Mouse (Mus musculus) heart, embryonic 14.5 days (tissue): ENCODE data around the gene Cttnbp2nl. TPM values are rescaled to one million over a fixed set of nuclear protein-coding genes. Genes with fewer than 3 reads are reported as not detected.

Experiments used
- ATAC-seq: fragments of 200-750 bp; cut with Nextera tagmentation; 2 replicates; pipeline ENCODE4 v1.8.0; 2017; ENCODE audit warnings: low read depth, moderate TSS enrichment; ENCODE audit not compliant: insufficient number of reproducible peaks, insufficient read depth, low FRiP score
- H3K27ac ChIP-seq, 2 experiments: fragments of 200-500 bp in 1 of 2; fragments of 300-500 bp in 1 of 2; sonication (generic) in 1 of 2; replicated peaks in 1 of 2; 2 replicates each; pipeline ENCODE4 v1.5.1; 2012 to 2014; ENCODE audit warnings: low read depth in 2 of 2, low read length in 2 of 2, control low read depth in 1 of 2, mild to moderate bottlenecking in 1 of 2, mixed read lengths in 1 of 2; ENCODE audit not compliant: control insufficient read depth in 1 of 2, insufficient read depth in 1 of 2
- H3K27me3 ChIP-seq: fragments of 300-500 bp; sonication (generic); 2 replicates; pipeline ENCODE4 v1.6.1; 2014; ENCODE audit warnings: mild to moderate bottlenecking, low read length, control low read depth; ENCODE audit not compliant: control insufficient read depth, insufficient read depth
- H3K36me3 ChIP-seq: fragments of 300-500 bp; sonication (generic); 2 replicates; pipeline ENCODE4 v1.6.1; 2014; ENCODE audit warnings: mild to moderate bottlenecking, control low read depth, low read length, mixed read lengths; ENCODE audit not compliant: control insufficient read depth, insufficient read depth
- H3K4me1 ChIP-seq, 2 experiments: fragments of 200-500 bp in 1 of 2; fragments of 300-500 bp in 1 of 2; sonication (generic) in 1 of 2; 2 replicates each; pipeline ENCODE4 v1.6.1; 2012 to 2014; ENCODE audit warnings: low read length in 2 of 2, control low read depth in 1 of 2, mixed read lengths in 1 of 2; ENCODE audit not compliant: control insufficient read depth in 2 of 2, insufficient read depth in 2 of 2
- H3K4me2 ChIP-seq: fragments of 300-500 bp; sonication (generic); 2 replicates; pipeline ENCODE4 v1.6.1; 2014; ENCODE audit warnings: mild to moderate bottlenecking, low read length
- H3K4me3 ChIP-seq, 2 experiments: fragments of 200-500 bp in 1 of 2; fragments of 300-500 bp in 1 of 2; sonication (generic) in 1 of 2; 2 replicates each; pipeline ENCODE4 v1.5.1; 2012 to 2014; ENCODE audit warnings: low read length in 2 of 2, mild to moderate bottlenecking in 2 of 2, control low read depth in 1 of 2, low read depth in 1 of 2, moderate library complexity in 1 of 2; ENCODE audit not compliant: control insufficient read depth in 1 of 2, insufficient read depth in 1 of 2
- H3K9ac ChIP-seq: fragments of 300-500 bp; sonication (generic); 2 replicates; pipeline ENCODE4 v1.6.1; 2014; ENCODE audit warnings: mild to moderate bottlenecking, low read length
- H3K9me3 ChIP-seq: fragments of 300-500 bp; sonication (generic); 2 replicates; pipeline ENCODE4 v1.6.1; 2016; ENCODE audit warnings: low read length, control low read depth; ENCODE audit not compliant: control insufficient read depth
- WGBS: fragments of 180-500 bp; shearing (Covaris S2); extraction: QIAGEN DNeasy Blood & Tissue Kit; methylation state at CpG from one replicate; pipeline ENCODE4 v1.1.7; 2014; 5-methylcytosine and 5-hydroxymethylcytosine counted together
- polyA plus RNA-seq: library from polyadenylated mRNA; unstranded; fragments of >200 nt; fragmentation: Nextera tagmentation; extraction: Ambion mirVana; gene quantifications from 2 replicates; pipeline ENCODE4 v1.2.1, GENCODE M21; 2014

The Cttnbp2nl gene
- polyA plus RNA-seq, 1 experiment from 2014 or later, result 22.8 TPM

DNA sequence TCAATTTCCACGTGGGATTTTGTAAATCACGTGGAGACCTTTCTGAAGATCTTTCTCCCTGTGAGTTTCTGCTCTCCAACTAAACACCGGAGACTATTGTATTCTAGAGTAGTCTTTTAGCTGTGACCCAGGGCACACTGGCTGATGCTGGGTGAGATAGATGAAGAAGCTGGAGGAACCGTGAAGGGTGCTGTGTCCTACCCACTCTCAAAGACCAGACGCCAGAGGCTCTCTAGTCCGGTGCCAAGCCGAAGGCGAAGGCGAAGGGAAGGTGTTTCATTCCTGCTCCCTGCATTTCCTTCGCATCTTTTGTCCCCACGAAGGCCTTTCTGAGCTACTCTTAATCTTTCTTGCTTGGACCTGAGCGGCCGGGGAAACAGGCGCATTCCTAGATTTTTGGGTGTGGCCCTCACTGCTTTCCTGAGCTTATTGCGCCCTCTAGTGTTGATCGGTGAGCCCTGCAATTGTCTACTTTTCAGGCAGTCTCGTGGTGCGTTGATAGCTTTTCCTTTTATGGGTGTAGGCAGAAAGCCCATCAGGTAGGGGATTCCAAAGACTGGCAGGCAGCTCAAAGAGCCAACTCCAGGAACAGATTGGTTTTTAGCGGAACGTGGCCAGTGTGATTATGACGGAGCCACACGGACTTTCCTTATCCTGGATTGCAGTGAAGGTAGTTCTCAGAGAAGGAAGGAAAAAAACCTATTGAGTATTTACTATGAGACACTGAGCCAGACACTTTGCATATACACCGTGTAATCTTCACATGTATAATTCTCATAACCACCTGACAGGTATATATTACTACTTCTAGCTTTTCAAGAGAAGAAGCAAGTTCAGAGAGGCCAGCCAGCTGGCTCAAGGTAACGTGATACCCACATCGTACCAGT lies 5.9 kb upstream of the Cttnbp2nl start:
- ATAC-seq, result peak; percentile 18; the same call in 1 of the 2 replicates
- 13% methylated on average over 25 of the region's 25 CpGs for WGBS

DNA sequence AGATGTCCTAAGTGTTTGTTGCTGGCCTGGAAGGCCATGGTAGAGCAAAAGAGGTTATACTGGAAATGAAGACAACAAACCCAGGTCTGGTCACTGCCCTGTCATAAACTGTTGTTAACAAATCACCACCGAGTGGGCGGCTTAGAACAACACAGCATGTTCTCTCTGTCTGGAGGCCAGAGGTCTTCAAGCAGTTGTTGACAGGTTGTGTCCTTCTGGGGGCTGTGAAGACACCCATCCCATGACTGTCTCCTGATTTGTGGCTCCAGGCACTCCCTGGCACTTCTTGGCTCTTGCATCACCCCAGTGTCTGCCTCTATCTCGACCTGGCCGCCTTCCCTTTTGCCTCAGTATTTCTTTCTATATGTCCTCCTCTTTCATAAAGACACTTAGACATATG lies 2.7 kb upstream of the Cttnbp2nl start:
- Histone ChIP-seq H3K4me1 (peaks cover 17 to 44% of the 10 kb centered on the region in 2 experiments), H3K9ac (no peak overlapping the region), H3K27ac (peak overlapping the region; percentile 93 to 98; a peak in 3 of 4 replicates), H3K4me3 (no peak overlapping the region), H3K9me3 (no peaks in the 10 kb centered on the region), H3K27me3 (no peaks in the 10 kb centered on the region), H3K4me2 (peak overlapping the region; percentile 47), H3K36me3 (no peaks in the 10 kb centered on the region)
- ATAC-seq, result no peak
- WGBS, result 22% methylated on average over 4 of the region's 4 CpGs

More for the DNA sequence above, 5.9 kb upstream of the Cttnbp2nl start:
- peak overlapping the region in 1 of 2 experiments; percentile 0; a peak in 1 of 4 replicates for H3K27ac ChIP-seq
- H3K4me2 ChIP-seq, result peak overlapping the region; percentile 69
- H3K27me3 ChIP-seq, result no peaks in the 10 kb centered on the region
- no peaks in the 10 kb centered on the region for H3K36me3 ChIP-seq
- H3K4me1 ChIP-seq, result peaks cover 14 to 31% of the 10 kb centered on the region in 2 experiments
- no peaks in the 10 kb centered on the region for H3K9me3 ChIP-seq
- peak overlapping the region; percentile 36 to 42 for H3K4me3 ChIP-seq
- H3K9ac ChIP-seq, result peak overlapping the region; percentile 67

DNA sequence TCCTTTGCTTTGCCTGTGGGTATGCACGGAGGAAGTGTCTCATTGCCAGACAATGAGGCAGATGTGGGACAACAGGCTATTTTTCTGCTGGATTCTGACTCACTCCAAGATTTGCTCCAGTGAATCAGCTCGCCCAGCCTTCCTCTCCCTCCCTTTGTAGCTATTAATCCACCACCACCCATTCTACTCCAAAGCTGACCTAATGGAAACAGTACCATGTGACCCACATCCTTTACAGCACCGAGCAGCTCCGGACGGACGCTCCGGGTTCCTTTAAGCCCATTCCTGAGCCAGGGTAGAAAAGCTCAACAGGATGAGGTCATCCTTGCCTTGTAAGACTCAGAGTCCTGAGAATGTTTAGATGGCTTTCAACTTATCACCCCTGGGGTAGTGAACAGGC lies 2.0 kb upstream of the Cttnbp2nl start:
- no peaks in the 10 kb centered on the region for H3K36me3 ChIP-seq
- H3K4me1 ChIP-seq, result peaks cover 19 to 48% of the 10 kb centered on the region in 2 experiments
- WGBS, result 3% methylated on average over 7 of the region's 7 CpGs
- no peaks in the 10 kb centered on the region for H3K9me3 ChIP-seq
- peak overlapping the region; percentile 56 for H3K9ac ChIP-seq
- peak overlapping the region in 1 of 2 experiments; percentile 8; a peak in 1 of 4 replicates for H3K4me3 ChIP-seq
- peak overlapping the region; percentile 93 to 98 for H3K27ac ChIP-seq
- no peaks in the 10 kb centered on the region for H3K27me3 ChIP-seq
- H3K4me2 ChIP-seq, result peak overlapping the region; percentile 47
- ATAC-seq, result peak; percentile 74

DNA sequence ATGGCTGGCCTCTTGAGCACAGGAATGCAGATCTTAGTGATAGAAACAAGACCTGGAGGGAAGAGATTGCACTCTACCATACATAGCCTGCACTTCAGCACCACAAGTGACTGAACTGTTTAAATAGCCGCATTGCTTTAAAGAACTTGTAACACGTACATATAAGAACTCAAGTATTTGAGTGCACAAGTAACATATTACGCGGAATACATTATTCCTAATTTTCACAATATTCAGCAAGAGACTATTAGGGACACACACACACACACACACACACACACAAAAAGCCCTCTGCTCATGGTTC lies 704 bp upstream of the Cttnbp2nl start:
- H3K27ac ChIP-seq, result peak overlapping the region; percentile 47 to 93
- no peak for ATAC-seq
- H3K4me2 ChIP-seq, result peak overlapping the region; percentile 82
- peak overlapping the region; percentile 53 to 93 for H3K4me3 ChIP-seq
- H3K9ac ChIP-seq, result peak overlapping the region; percentile 69
- no peaks in the 10 kb centered on the region for H3K9me3 ChIP-seq
- H3K4me1 ChIP-seq, result peaks cover 20 to 51% of the 10 kb centered on the region in 2 experiments
- H3K36me3 ChIP-seq, result no peaks in the 10 kb centered on the region
- no peaks in the 10 kb centered on the region for H3K27me3 ChIP-seq
- WGBS, result 46% methylated on average over 4 of the region's 4 CpGs

DNA sequence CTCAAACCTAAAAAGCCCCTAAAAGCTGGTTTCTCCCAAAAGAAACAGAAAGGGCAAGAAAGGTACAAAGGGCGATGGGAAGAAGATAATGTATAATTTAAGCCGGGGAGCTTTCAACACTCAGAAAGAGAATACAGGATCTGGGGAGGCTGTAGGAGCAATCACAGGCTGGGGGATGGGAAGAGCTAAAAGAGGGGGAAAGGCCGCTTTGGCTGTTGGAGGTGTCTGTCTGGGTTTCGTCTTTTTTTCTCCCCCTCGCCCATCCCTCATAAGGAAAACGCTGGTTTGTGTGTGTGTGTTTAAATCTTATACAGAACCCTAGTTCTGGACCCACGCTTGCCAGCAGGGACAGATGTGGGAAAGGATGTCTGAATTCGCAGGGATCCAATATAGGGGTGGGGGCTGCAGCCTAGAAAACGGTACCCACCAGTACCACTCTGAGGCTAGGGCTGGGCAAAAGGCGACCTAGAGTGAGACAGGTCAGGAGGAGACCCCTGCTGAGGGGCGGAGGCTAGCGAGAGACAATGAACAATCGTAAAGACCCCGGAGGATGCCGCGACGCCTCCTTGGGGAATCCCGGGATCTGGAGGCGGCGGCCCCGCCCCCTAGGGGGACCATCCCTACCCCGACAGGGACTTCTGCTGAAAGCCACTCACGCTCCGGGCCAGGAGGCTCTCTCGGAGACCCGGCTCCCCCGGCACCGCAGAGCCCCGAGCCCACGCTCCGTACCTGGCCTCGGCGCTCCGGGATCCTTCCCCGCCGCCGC lies 592 bp downstream of the Cttnbp2nl start:
- peak overlapping the region; percentile 82 for H3K4me2 ChIP-seq
- no peaks in the 10 kb centered on the region for H3K36me3 ChIP-seq
- no peaks in the 10 kb centered on the region for H3K9me3 ChIP-seq
- peak; percentile 12; the same call in 1 of the 2 replicates for ATAC-seq
- H3K27ac ChIP-seq, result peak overlapping the region; percentile 19 to 83
- under 1% methylated on average over 27 of the region's 37 CpGs for WGBS
- H3K4me1 ChIP-seq, result peaks cover 26 to 60% of the 10 kb centered on the region in 2 experiments
- H3K27me3 ChIP-seq, result no peaks in the 10 kb centered on the region
- H3K4me3 ChIP-seq, result peak overlapping the region; percentile 84 to 93
- peak overlapping the region; percentile 94 for H3K9ac ChIP-seq

DNA sequence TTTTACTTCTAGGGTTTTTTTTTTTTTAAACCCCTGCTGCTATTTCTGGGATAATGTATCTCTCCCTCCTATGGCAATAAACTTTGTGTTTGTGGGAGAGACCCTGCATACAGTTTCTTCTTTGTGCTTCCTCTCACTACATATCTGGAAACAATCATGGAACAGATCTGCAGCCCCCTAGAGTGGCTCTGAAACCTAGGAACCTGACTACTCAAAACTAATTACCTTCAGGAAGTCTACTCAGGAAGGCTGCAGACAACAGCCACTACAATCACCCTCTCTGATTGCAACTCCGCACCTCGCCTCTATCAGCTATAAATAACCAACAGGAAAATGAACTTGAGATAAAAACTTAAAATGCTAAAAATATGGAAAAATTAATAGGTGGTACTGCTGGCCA lies 1.8 kb downstream of the Cttnbp2nl start:
- Histone ChIP-seq H3K9ac (peak overlapping the region; percentile 94), H3K4me1 (peaks cover 32 to 72% of the 10 kb centered on the region in 2 experiments), H3K36me3 (no peaks in the 10 kb centered on the region), H3K27ac (peak overlapping the region; percentile 25 to 83; a peak in 2 of 4 replicates), H3K4me2 (peak overlapping the region; percentile 82), H3K9me3 (no peaks in the 10 kb centered on the region), H3K4me3 (peak overlapping the region; percentile 8 to 93; a peak in 3 of 4 replicates), H3K27me3 (no peaks in the 10 kb centered on the region)
- WGBS, result 3% methylated on average over 2 of the region's 2 CpGs
- ATAC-seq, result no peak

DNA sequence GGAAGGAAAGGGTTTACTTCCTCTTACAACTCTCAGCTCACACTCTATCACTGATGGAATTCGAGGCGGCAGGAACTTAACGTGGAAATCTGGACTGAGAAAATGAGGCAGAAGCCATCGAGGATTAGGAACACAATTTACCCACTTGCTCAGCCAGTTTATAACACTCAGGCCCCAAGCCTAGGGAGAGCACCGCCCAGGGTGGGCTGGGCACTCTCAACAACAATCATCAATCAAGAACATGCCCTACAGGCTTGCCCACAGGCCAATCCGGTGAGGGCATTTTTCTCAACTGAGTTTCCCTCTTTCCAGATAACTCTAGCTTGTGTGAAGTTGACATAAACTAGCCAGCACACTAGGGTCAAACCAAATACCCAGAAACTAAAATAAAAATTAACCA lies 3.1 kb downstream of the Cttnbp2nl start:
- peaks cover 33 to 72% of the 10 kb centered on the region in 2 experiments for H3K4me1 ChIP-seq
- H3K4me3 ChIP-seq, result peak overlapping the region; percentile 8 to 13; a peak in 2 of 4 replicates
- no peak for ATAC-seq
- no peak overlapping the region for H3K9ac ChIP-seq
- H3K9me3 ChIP-seq, result no peaks in the 10 kb centered on the region
- no peaks in the 10 kb centered on the region for H3K27me3 ChIP-seq
- peak overlapping the region; percentile 39 to 55; a peak in 2 of 4 replicates for H3K27ac ChIP-seq
- 32% methylated on average over 6 of the region's 6 CpGs for WGBS
- peak overlapping the region; percentile 82 for H3K4me2 ChIP-seq
- no peaks in the 10 kb centered on the region for H3K36me3 ChIP-seq
